Mouse (Mus musculus) G1E (cell line): Measurements from ENCODE around the gene Vps54.

Source experiments
- CTCF ChIP-seq: IDR thresholded peaks from 2 replicates; pipeline ENCODE4 v1.5.1; 2012; ENCODE audit warnings: low read depth, low read length, inconsistent platforms, mixed read lengths
- GATA1 ChIP-seq: IDR thresholded peaks from 2 replicates; pipeline ENCODE4 v1.6.1; 2012; ENCODE audit warnings: borderline replicate concordance, low read length, inconsistent platforms, mixed read lengths
- GATA2 ChIP-seq: IDR thresholded peaks from 2 replicates; pipeline ENCODE4 v1.6.1; 2012; ENCODE audit warnings: low read depth, low read length, inconsistent platforms, borderline replicate concordance
- POLR2AphosphoS5 ChIP-seq: IDR thresholded peaks from 2 replicates; pipeline ENCODE4 v1.6.1; 2012; ENCODE audit warnings: low read depth, low read length, inconsistent platforms; ENCODE audit not compliant: insufficient replicate concordance
- TAL1 ChIP-seq: conservative IDR thresholded peaks from 2 replicates; pipeline ENCODE4 v1.6.1; 2012; ENCODE audit warnings: low read depth, low read length, inconsistent platforms, mixed read lengths

DNA sequence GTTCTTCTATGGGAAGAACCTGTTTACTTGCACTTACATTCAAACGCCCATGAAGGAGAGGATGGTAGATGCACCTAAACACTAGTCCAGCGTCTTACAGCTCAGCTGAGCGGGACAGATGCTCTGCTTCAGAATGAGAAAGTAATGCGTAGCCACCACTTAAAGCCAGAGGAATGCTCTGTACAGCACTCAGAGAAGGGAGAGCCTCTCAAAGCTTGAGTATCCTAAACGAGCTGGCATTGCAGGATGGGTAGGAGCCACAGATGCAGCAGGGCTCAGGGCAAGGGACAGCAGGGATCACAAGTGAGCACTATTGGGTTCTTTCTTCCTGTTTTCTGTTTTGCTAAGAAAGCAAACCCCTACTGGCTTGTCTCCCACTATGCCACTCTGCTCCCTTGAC is 88.4 kb downstream of the Vps54 start:
- TF ChIP-seq CTCF (no peak), GATA2 (no peak), GATA1 (no peak), TAL1 (no peak), POLR2AphosphoS5 (no peak)
